Mouse (Mus musculus): Measurements from ENCODE around the gene Crtac1. TPM values are rescaled to one million over a fixed set of nuclear protein-coding genes. Genes with fewer than 3 reads are reported as not detected.

The Crtac1 gene
- polyA plus RNA-seq, 1 experiment from 2014 or later, result 1.2 TPM

DNA sequence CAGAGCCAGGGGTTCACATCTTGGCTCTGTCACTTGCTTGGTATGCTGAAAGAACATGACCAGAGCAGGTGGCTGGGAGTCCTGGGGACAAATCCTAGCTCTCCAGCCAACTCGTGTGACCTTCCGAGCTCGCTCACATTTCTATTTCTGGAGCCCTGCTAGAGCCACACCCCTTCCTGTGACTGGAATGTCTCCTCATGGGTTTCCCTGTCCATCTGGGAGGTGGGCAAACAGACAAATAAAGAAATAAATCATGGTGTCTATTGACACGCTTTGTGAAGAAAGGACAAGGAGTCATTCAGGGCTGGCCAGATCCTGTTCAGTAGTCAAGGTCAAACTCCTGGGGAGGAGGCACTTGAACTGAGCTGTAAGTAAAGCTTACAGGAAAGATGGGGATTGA lies 143.2 kb downstream of the Crtac1 start:
- Histone ChIP-seq H3K27me3 (ENCODE audit: low read depth, poor library complexity, severe bottlenecking) (peaks cover 11% of the 10 kb centered on the region; the same call in 1 of the 2 replicates), H3K36me3 (no peaks in the 10 kb centered on the region), H3K4me1 (peaks cover 18% of the 10 kb centered on the region), H3K4me3 (no peak overlapping the region), H3K9me3 (replicated peaks) (no peaks in the 10 kb centered on the region), H3K27ac (no peak overlapping the region)
- no peak for DNase-seq (ENCODE audit: low spot score)
- WGBS, result 74% methylated on average over 4 of the region's 4 CpGs

DNA sequence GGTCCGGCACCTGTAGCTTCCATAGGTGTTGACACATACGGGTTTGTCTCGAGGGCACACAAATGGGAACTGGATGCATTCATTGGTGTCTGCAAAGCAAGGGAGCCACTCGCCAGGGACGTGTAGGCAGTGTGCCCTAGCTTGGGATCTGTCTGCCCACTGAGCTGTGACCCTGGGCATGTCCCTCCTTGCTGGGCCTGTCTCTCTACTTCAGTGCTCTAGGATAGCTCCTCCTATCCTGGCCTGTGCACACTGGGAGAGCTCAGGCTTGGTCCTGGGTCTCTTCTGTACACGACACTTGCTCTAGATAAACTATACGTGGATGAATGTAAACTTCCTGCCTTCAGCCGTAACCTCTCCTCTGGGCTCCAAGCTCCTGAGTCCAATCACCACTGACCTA lies 147.4 kb downstream of the Crtac1 start:
- no peak overlapping the region for H3K4me3 ChIP-seq
- peaks cover 3% of the 10 kb centered on the region; the same call in 1 of the 2 replicates for H3K4me1 ChIP-seq
- no peak overlapping the region for H3K27ac ChIP-seq
- no peaks in the 10 kb centered on the region for H3K27me3 ChIP-seq (ENCODE audit: low read depth, poor library complexity, severe bottlenecking)
- H3K9me3 ChIP-seq (replicated peaks), result no peaks in the 10 kb centered on the region
- WGBS, result 76% methylated on average over 8 of the region's 8 CpGs
- no peak for DNase-seq (ENCODE audit: low spot score)
- H3K36me3 ChIP-seq, result no peaks in the 10 kb centered on the region

DNA sequence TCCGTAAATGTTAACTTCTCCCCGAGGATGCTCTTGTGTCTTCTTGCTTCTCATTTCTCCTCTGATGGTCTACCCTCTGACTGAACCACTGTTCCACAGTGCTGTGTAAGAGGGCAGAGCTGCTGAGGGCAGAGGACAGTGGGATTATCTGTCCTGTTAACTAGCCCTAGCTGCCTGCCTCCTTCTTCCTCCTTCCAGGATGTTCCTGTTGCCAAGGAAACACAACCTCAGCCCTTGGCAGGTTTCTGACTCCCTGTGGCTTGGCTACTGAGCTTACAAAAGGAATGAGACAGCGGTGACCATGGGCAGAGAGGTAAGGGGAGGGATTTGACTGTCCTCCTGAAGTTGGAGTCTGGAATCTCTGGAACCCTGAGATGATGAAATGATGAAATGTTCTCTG lies 152.0 kb downstream of the Crtac1 start:
- H3K4me1 ChIP-seq, result no peaks in the 10 kb centered on the region; the same call in 1 of the 2 replicates
- 70% methylated on average over 3 of the region's 3 CpGs for whole genome bisulfite sequencing
- H3K36me3 ChIP-seq, result no peaks in the 10 kb centered on the region
- DNase-seq (ENCODE audit: low spot score), result no peak
- no peak overlapping the region for H3K4me3 ChIP-seq
- H3K27me3 ChIP-seq (ENCODE audit: low read depth, poor library complexity, severe bottlenecking), result 0 out of 2 replicates have a peak, but pooled peaks cover 8% of the 10 kb centered on the region
- no peaks in the 10 kb centered on the region for H3K9me3 ChIP-seq (replicated peaks)
- no peak overlapping the region for H3K27ac ChIP-seq

DNA sequence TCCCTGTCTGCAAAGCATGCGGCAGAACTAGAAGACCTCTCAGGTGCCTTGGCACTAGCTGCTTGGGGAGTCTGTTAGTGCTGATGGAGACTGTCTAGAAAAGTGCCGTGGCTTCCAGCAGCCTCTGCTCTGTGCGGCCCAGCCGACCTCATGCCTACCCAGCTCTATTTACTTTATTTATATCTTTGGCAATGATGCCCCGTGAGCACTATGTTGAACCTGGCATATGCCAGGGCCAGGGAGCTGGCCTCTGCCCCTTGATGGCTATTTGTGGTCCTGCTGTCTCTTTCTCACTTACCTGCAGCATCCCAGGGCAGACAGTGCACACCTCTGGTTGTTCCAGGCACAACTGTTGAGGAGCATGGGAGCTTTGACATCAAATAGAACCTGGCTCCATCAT lies 153.1 kb downstream of the Crtac1 start:
- Histone ChIP-seq H3K36me3 (no peaks in the 10 kb centered on the region), H3K27me3 (ENCODE audit: low read depth, poor library complexity, severe bottlenecking) (0 out of 2 replicates have a peak, but pooled peaks cover 8% of the 10 kb centered on the region), H3K27ac (no peak overlapping the region), H3K4me3 (no peak overlapping the region), H3K4me1 (no peaks in the 10 kb centered on the region), H3K9me3 (replicated peaks) (no peaks in the 10 kb centered on the region)
- 85% methylated on average over 5 of the region's 5 CpGs for WGBS
- DNase-seq (ENCODE audit: low spot score), result no peak

DNA sequence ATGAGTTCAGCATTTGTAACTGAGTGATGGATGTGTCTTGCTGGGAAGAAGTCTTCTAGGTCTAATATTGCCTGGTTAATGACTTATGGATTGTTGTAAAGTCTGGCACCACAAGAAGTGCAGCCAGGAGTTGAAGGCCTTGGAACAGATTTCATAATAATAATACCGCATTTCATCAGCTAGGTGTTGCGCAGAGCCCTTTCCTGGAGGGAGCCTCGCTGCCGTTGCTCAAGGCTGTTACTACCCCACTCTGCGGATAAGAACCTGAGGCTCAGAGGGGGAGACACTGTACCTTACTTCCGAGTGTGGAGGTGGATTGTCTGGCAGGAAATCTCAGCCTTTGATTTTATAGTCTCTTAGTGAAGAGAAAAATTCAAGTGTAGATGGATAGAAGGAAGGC lies 154.3 kb downstream of the Crtac1 start:
- Histone ChIP-seq H3K9me3 (replicated peaks) (no peaks in the 10 kb centered on the region), H3K4me1 (no peaks in the 10 kb centered on the region), H3K4me3 (no peak overlapping the region), H3K27me3 (ENCODE audit: low read depth, poor library complexity, severe bottlenecking) (0 out of 2 replicates have a peak, but pooled peaks cover 8% of the 10 kb centered on the region), H3K27ac (no peak overlapping the region), H3K36me3 (no peaks in the 10 kb centered on the region)
- DNase-seq (ENCODE audit: low spot score), result no peak
- 85% methylated on average over 6 of the region's 6 CpGs for WGBS

DNA sequence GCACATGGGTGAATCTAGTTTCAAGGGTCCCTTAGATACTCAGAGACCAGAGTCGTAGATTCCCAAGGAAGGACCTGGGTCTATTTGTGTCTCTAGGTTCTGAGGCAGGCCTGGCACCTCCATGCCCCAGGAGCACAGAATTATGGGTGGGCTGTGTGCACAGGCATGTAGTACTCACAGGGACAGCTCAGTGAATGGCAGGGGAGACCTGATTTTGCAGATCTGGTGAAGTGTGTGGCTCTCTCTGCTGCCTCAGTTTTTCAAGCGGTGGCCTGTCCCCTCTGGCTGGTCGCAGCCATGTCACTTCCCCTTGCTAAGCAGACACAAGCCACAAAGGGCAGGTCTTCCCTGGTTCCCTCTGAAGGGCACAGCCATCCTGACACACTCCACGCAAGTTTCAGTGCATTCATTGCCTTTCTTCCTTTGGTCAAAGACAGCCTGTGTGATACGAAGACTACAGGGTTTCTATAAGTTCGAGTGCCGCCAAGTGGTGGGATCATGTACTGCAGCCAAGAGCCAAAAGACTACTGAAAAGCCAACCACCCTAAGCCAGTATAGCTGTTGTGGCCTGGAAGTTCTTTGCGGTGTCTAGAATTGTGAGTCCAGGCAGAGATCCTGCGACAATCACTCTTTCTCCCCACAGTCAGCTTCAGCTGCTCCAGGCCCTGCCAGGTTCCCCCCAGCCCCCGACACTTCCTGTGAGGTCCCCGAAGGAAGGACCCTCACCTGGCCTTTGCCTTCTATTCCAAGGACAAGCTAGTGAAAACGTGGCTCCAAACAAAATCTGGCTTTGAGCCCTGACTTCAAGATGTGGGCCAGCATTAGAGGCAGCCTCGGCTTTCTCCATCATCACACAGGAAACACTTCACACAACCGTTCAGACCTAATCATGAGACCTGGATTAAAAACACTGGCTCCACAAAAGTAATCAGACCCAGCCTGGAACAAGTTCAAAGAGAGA lies 159.3 kb downstream of the Crtac1 start:
- peak; percentile 84 for DNase-seq (ENCODE audit: low spot score)
- Histone ChIP-seq H3K9me3 (replicated peaks) (no peaks in the 10 kb centered on the region), H3K27me3 (ENCODE audit: low read depth, poor library complexity, severe bottlenecking) (peaks cover 32% of the 10 kb centered on the region), H3K4me3 (no peak overlapping the region), H3K4me1 (peaks cover 5% of the 10 kb centered on the region; the same call in 1 of the 2 replicates), H3K27ac (no peak overlapping the region), H3K36me3 (no peaks in the 10 kb centered on the region)
- WGBS, result 44% methylated on average over 14 of the region's 14 CpGs

DNA sequence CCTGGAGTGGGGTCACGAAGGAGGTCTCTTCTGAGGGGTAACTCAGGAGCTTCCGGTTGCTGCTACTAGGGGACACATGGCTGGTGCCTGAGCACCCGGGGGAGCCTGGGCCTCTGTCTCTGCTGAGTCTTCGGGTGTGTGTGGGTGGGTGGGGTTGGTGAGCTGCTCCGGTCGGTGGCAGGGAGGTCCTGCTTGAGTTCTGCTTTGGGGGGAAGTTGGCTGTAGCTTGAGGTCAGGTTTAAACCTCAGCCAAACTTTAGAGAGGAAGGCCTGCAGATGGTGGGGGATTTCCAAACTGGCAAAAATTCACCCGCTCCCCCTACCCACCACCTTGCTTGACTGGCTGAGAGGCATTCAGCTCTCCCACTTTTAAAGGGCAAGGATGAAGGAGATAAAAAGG lies 160.4 kb downstream of the Crtac1 start:
- Histone ChIP-seq H3K27ac (no peak overlapping the region), H3K4me3 (no peak overlapping the region), H3K9me3 (replicated peaks) (no peaks in the 10 kb centered on the region), H3K36me3 (no peaks in the 10 kb centered on the region), H3K4me1 (peaks cover 5% of the 10 kb centered on the region; the same call in 1 of the 2 replicates), H3K27me3 (ENCODE audit: low read depth, poor library complexity, severe bottlenecking) (peaks cover 33% of the 10 kb centered on the region)
- DNase-seq (ENCODE audit: low spot score), result no peak
- 84% methylated on average over 7 of the region's 7 CpGs for WGBS

DNA sequence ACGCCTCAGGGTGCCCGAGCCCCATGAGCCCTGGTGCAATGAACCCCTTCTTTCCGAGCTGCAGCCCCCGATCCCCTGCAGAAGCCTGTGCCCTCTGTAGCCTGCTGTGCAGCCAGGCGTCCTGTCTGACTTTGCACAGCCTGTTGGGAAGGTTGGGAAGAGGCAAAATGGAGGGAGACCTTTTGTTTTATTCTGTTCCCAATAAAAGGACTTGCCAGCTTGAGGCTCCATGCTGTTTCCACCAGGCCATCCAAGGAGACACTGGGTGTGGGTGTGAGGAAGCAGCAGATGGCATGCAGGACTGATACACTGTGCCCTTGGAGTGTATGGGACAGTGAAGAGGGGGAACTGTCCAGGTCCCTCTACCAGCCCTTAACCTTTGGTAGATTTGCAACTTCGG lies 161.5 kb downstream of the Crtac1 start:
- no peak overlapping the region for H3K4me3 ChIP-seq
- H3K27me3 ChIP-seq (ENCODE audit: low read depth, poor library complexity, severe bottlenecking), result peaks cover 33% of the 10 kb centered on the region
- peaks cover 5% of the 10 kb centered on the region; the same call in 1 of the 2 replicates for H3K4me1 ChIP-seq
- no peak overlapping the region for H3K27ac ChIP-seq
- whole genome bisulfite sequencing, result 68% methylated on average over 6 of the region's 6 CpGs
- no peaks in the 10 kb centered on the region for H3K9me3 ChIP-seq (replicated peaks)
- H3K36me3 ChIP-seq, result no peaks in the 10 kb centered on the region
- no peak for DNase-seq (ENCODE audit: low spot score)

DNA sequence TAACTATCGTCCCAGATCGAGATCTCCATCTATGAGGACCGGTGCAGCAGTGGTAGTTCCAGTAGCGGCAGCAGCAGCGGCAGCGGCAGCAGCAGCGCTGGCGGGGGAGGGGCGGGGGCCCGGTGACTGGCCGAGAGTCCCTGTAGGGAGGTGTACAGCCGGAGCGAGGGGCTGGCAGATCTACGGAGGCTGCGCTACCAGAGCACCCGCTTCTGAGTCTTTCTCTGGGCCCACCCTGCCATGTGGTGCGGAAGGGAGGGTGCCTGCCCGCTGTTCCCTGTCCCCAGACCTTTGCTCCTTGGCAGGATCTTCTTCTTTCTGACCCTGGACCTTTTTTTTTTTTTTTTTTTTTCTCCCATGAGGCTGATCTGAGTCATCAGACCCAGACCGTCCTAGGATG lies 163.2 kb downstream of the Crtac1 start:
- Histone ChIP-seq H3K36me3 (no peaks in the 10 kb centered on the region), H3K9me3 (replicated peaks) (no peaks in the 10 kb centered on the region), H3K27ac (no peak overlapping the region), H3K4me1 (peaks cover 5% of the 10 kb centered on the region; the same call in 1 of the 2 replicates), H3K4me3 (peak overlapping the region; percentile 28), H3K27me3 (ENCODE audit: low read depth, poor library complexity, severe bottlenecking) (peaks cover 33% of the 10 kb centered on the region)
- 3% methylated on average over 19 of the region's 19 CpGs for WGBS
- DNase-seq (ENCODE audit: low spot score), result peak; percentile 69

DNA sequence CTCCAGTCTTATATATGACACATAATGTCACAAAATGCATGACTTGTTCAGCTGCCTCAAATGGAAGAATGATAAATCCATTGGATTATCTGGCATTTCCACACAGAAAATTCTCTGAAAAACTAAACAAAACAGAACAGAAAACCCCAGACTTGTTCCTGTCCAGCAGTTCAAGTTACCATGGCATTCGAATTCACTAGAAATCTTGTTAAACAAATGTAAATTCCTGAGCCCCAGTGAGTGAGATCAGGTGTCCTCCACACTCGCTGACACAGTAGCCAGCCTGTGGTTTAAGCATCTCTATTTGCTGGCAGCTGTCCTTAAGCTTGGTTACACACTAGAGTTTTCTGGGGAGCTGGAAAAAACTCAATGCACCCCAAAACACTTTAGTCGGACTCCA lies 168.1 kb downstream of the Crtac1 start:
- peaks cover 13% of the 10 kb centered on the region for H3K27me3 ChIP-seq (ENCODE audit: low read depth, poor library complexity, severe bottlenecking)
- H3K9me3 ChIP-seq (replicated peaks), result no peaks in the 10 kb centered on the region
- WGBS, result 71% methylated on average over 3 of the region's 3 CpGs
- no peaks in the 10 kb centered on the region for H3K36me3 ChIP-seq
- H3K4me3 ChIP-seq, result no peak overlapping the region
- DNase-seq (ENCODE audit: low spot score), result no peak
- no peak overlapping the region for H3K27ac ChIP-seq
- peaks cover 5% of the 10 kb centered on the region; the same call in 1 of the 2 replicates for H3K4me1 ChIP-seq

DNA sequence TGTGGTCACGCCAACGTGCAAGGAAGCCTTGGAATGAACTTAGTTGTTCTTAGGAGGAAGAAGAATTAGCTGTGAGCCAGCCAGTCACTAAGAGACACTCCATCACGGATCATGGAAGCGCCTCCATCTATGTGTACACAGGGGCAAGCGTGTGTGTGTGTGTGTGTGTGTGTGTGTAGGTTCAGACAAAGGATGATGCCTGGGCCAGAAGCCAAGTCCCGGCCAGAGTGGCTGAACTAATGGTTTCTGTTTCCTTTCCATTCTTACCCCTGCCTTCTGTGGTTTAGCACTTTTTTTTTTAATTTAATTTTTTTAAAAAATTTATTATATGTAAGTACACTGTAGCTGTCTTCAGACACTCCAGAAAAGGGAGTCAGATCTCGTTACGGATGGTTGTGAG lies 171.1 kb downstream of the Crtac1 start:
- Histone ChIP-seq H3K4me1 (peaks cover 6% of the 10 kb centered on the region), H3K36me3 (no peaks in the 10 kb centered on the region), H3K27me3 (ENCODE audit: low read depth, poor library complexity, severe bottlenecking) (peaks cover 9% of the 10 kb centered on the region), H3K9me3 (replicated peaks) (no peaks in the 10 kb centered on the region), H3K4me3 (no peak overlapping the region), H3K27ac (no peak overlapping the region)
- no peak for DNase-seq (ENCODE audit: low spot score)
- WGBS, result 93% methylated on average over 8 of the region's 8 CpGs

DNA sequence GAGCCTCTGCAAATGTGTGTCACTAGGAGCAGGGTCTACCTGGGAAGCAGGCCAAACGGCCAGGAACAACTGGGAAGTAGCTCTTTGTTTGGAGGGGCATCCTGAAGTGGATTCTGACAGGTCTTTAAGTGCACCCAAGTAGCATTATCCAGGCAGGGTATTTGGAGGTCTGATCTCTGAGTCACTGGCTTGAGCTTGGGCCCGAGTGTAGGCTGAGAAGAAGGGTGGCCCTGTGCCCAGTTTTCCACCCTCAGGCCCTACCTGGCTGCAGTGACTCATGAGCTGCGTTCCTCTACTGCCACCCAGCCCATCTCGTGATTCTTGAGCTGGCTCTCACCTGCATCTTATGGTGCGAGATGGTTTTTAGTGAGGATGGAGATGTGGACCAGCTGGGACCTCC lies 173.0 kb downstream of the Crtac1 start:
- H3K4me1 ChIP-seq, result peaks cover 9% of the 10 kb centered on the region
- H3K4me3 ChIP-seq, result no peak overlapping the region
- H3K27ac ChIP-seq, result no peak overlapping the region
- peaks cover 28% of the 10 kb centered on the region for H3K27me3 ChIP-seq (ENCODE audit: low read depth, poor library complexity, severe bottlenecking)
- H3K9me3 ChIP-seq (replicated peaks), result no peaks in the 10 kb centered on the region
- no peak for DNase-seq (ENCODE audit: low spot score)
- WGBS, result 79% methylated on average over 5 of the region's 5 CpGs
- H3K36me3 ChIP-seq, result no peaks in the 10 kb centered on the region

DNA sequence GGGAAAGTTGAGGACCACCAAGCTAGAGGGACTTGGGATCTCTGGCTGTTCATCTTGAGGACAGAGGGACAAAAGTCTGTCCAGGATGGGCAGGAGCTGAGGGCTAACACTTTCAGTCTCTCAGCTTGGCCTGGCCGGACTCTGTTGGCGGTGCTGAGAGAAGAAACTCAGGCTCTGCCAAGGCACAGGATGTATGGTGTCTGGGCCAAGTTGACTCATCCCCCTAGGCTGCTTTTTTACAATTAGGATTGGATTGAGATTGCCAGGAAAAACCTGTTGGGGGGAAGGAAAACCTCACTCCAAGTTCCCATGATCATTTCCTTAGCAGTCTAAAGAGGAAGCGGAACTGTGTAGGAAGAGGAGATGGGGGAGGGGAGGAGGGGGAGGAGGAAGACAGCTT lies 173.6 kb downstream of the Crtac1 start:
- Histone ChIP-seq H3K36me3 (no peaks in the 10 kb centered on the region), H3K9me3 (replicated peaks) (no peaks in the 10 kb centered on the region), H3K27ac (no peak overlapping the region), H3K4me3 (no peak overlapping the region), H3K4me1 (peaks cover 9% of the 10 kb centered on the region), H3K27me3 (ENCODE audit: low read depth, poor library complexity, severe bottlenecking) (peaks cover 34% of the 10 kb centered on the region)
- WGBS, result 85% methylated on average over 3 of the region's 3 CpGs
- DNase-seq (ENCODE audit: low spot score), result no peak

Data from limb, embryonic 10.5 days (tissue).